Mouse (Mus musculus) liver, adult 10 weeks (tissue): Measurements from ENCODE around the gene Pitpnm2. TPM values are rescaled to one million over a fixed set of nuclear protein-coding genes. Genes with fewer than 3 reads are reported as not detected.

Source experiments
- polyA plus RNA-seq: library from polyadenylated mRNA; stranded (reverse); fragments of 350-450 nt; fragmentation: Illumina TruSeq; extraction: RNeasy Lipid Tissue Mini Kit (QIAGEN cat#74804); gene quantifications from one replicate; pipeline ENCODE4 v1.2.3, GENCODE M21; 2014; ENCODE audit warnings: low read depth, low replicate concordance

Gene Pitpnm2
- polyA plus RNA-seq: 3.1 TPM

GRCm38 (mm10) chr5:124249614-124250591 is at the start of gene Pitpnm2:
Gene Pitpnm2, minus strand, starts transcription at chr5:124249760.

GRCm38 (mm10) chr5:124115990-124116845 is 133.3 kb downstream of the Pitpnm2 start, which contains the start of gene Arl6ip4:
Gene Arl6ip4, plus strand, starts transcription at chr5:124116089.

GRCm38 (mm10) chr5:124111742-124112497 is 137.6 kb downstream of the Pitpnm2 start, which contains the start of gene Ogfod2:
Gene Ogfod2, plus strand, starts transcription at chr5:124112297.

GRCm38 (mm10) chr5:124095596-124096232 is 153.8 kb downstream of the Pitpnm2 start, which contains the start of gene Abcb9:
Gene Abcb9, minus strand, starts transcription at chr5:124095798.

Other genes with a start within 250 kb of the Pitpnm2 start
- 4.3 TPM for gene Vps37b, start 217.5 kb downstream of the Pitpnm2 start, polyA plus RNA-seq
- gene Abcb9, start 154.0 kb downstream of the Pitpnm2 start, polyA plus RNA-seq: not detected
- gene Ogfod2, start 137.5 kb downstream of the Pitpnm2 start, polyA plus RNA-seq: 1.6 TPM
- gene Arl6ip4, start 133.7 kb downstream of the Pitpnm2 start, polyA plus RNA-seq: 2.1 TPM
- gene Mphosph9, start 78.2 kb upstream of the Pitpnm2 start, polyA plus RNA-seq: 2.6 TPM
- 13.7 TPM for gene 2810006K23Rik, start 78.3 kb upstream of the Pitpnm2 start, polyA plus RNA-seq
- gene Cdk2ap1, start 113.3 kb upstream of the Pitpnm2 start, polyA plus RNA-seq: 47.3 TPM
- gene Sbno1, start 176.2 kb upstream of the Pitpnm2 start, polyA plus RNA-seq: 25.7 TPM
- 22.0 TPM for gene Kmt5a, start 190.2 kb upstream of the Pitpnm2 start, polyA plus RNA-seq
- 1.6 TPM for gene Rilpl2, start 228.6 kb upstream of the Pitpnm2 start, polyA plus RNA-seq
- gene Snrnp35, start 233.4 kb upstream of the Pitpnm2 start, polyA plus RNA-seq: 0.98 TPM